In genomic region chr13:103767935-103768334, GRCm38 (mm10) we compare ENCODE assay signal across 21 mouse cellular contexts.
"Had no signal": no experiment of that assay in that cellular context is flagged by ENCODE, and none has a peak within 500 bp of the region (broad histone marks: within the 10 kb centered on the region; RNA-seq: fewer than 3 reads in every experiment).

No protein-coding gene starts in this region.

- H3K4me2 ChIP-seq: intestine, embryonic 15.5 days; liver, embryonic 13.5 days; neural tube, embryonic 12.5 days; neural tube, embryonic 15.5 days had no signal

- H3K9me3 ChIP-seq: intestine, embryonic 15.5 days; liver, embryonic 13.5 days; megakaryocyte, embryonic 14.5 days; midbrain, embryonic 10.5 days; neural tube, embryonic 12.5 days; neural tube, embryonic 15.5 days had no signal

- H3K27ac ChIP-seq: intestine, embryonic 15.5 days; liver, embryonic 13.5 days; midbrain, embryonic 10.5 days; neural tube, embryonic 12.5 days; neural tube, embryonic 15.5 days; stomach, postnatal 0 days had no signal

- DNase-seq: kidney, adult 18-20 months; kidney, postnatal 10 days; kidney, postnatal 4 days; left cerebral cortex, postnatal 4 days; liver; liver, embryonic 13.5 days; lung, adult 2 months; lung, postnatal 14 days; lung, postnatal 4 days; midbrain, embryonic 14.5 days; right cerebral cortex, adult 18-20 months; right cerebral cortex, postnatal 14 days; right cerebral cortex, postnatal 4 days; thymus, adult 2 months; thymus, postnatal 25 days had no signal

- H3K4me3 ChIP-seq: intestine, embryonic 15.5 days; liver, embryonic 13.5 days; midbrain, embryonic 10.5 days; neural tube, embryonic 12.5 days; neural tube, embryonic 15.5 days had no signal

- ATAC-seq: intestine, embryonic 15.5 days had no signal

- H3K9ac ChIP-seq: intestine, embryonic 15.5 days; liver, embryonic 13.5 days; neural tube, embryonic 12.5 days; neural tube, embryonic 15.5 days had no signal

- H3K27me3 ChIP-seq: intestine, embryonic 15.5 days; liver, embryonic 13.5 days; megakaryocyte, embryonic 14.5 days; neural tube, embryonic 12.5 days; neural tube, embryonic 15.5 days had no signal
